Mouse (Mus musculus) midbrain, postnatal 0 days (tissue): ENCODE measurements at regions not wholly inside any gene's neighbourhood (a gene's known extent, or its start where the extent isn't known, plus 50 kb on each side); places are given as distances from the start of the nearest gene placed in this dataset.
A peak's percentile ranks its signal among the peaks of the same experiment; 100 is the strongest.

Source experiments
- ATAC-seq: fragments of 200-750 bp; cut with Nextera tagmentation; 2 replicates; pipeline ENCODE4 v1.8.0; 2017; ENCODE audit warnings: moderate number of reproducible peaks, mild to moderate bottlenecking, moderate TSS enrichment, moderate library complexity; ENCODE audit not compliant: low FRiP score
- DNase-seq: peaks from one replicate; pipeline ENCODE4 v3.0.0-alpha.2; 2015; ENCODE audit warnings: low spot score
- H3K27ac ChIP-seq: fragments of 300-500 bp; sonication (generic); 2 replicates; pipeline ENCODE4 v1.5.1; 2014; ENCODE audit warnings: low read depth, mild to moderate bottlenecking, low read length, mixed read lengths
- H3K27me3 ChIP-seq: fragments of 300-500 bp; sonication (generic); 2 replicates; pipeline ENCODE4 v1.6.1; 2014; ENCODE audit warnings: low read length, control low read depth, mixed read lengths; ENCODE audit not compliant: insufficient read depth
- H3K36me3 ChIP-seq: fragments of 300-500 bp; sonication (generic); 2 replicates; pipeline ENCODE4 v1.6.1; 2014; ENCODE audit warnings: low read length, control low read depth, mixed read lengths; ENCODE audit not compliant: insufficient read depth
- H3K4me1 ChIP-seq: fragments of 300-500 bp; sonication (generic); 2 replicates; pipeline ENCODE4 v1.6.1; 2014; ENCODE audit warnings: mild to moderate bottlenecking, control low read depth, antibody characterized with exemption, low read length, mixed read lengths; ENCODE audit not compliant: insufficient read depth
- H3K4me2 ChIP-seq: fragments of 300-500 bp; sonication (generic); 2 replicates; pipeline ENCODE4 v1.6.1; 2014; ENCODE audit warnings: low read depth, mild to moderate bottlenecking, low read length, mixed read lengths; ENCODE audit not compliant: poor library complexity, severe bottlenecking
- H3K4me3 ChIP-seq: fragments of 300-500 bp; sonication (generic); 2 replicates; pipeline ENCODE4 v1.5.1; 2014; ENCODE audit warnings: low read depth, mild to moderate bottlenecking, low read length, moderate library complexity
- H3K9ac ChIP-seq: fragments of 300-500 bp; sonication (generic); replicated peaks from 2 replicates; pipeline ENCODE4 v1.6.1; 2014; ENCODE audit warnings: mild to moderate bottlenecking, low read length, moderate library complexity, mixed read lengths; ENCODE audit not compliant: poor library complexity, severe bottlenecking
- H3K9me3 ChIP-seq: fragments of 300-500 bp; sonication (generic); 2 replicates; pipeline ENCODE4 v1.6.1; 2016; ENCODE audit warnings: low read length, control low read depth
- CTCF ChIP-seq: IDR thresholded peaks from 2 replicates; pipeline ENCODE4 v1.5.1; 2016; ENCODE audit warnings: antibody characterized with exemption, mild to moderate bottlenecking
- WGBS: fragments of 180-500 bp; shearing (Covaris S2); extraction: QIAGEN DNeasy Blood & Tissue Kit; methylation state at CpG from one replicate; pipeline ENCODE4 v1.1.7; 2014; 5-methylcytosine and 5-hydroxymethylcytosine counted together

DNA sequence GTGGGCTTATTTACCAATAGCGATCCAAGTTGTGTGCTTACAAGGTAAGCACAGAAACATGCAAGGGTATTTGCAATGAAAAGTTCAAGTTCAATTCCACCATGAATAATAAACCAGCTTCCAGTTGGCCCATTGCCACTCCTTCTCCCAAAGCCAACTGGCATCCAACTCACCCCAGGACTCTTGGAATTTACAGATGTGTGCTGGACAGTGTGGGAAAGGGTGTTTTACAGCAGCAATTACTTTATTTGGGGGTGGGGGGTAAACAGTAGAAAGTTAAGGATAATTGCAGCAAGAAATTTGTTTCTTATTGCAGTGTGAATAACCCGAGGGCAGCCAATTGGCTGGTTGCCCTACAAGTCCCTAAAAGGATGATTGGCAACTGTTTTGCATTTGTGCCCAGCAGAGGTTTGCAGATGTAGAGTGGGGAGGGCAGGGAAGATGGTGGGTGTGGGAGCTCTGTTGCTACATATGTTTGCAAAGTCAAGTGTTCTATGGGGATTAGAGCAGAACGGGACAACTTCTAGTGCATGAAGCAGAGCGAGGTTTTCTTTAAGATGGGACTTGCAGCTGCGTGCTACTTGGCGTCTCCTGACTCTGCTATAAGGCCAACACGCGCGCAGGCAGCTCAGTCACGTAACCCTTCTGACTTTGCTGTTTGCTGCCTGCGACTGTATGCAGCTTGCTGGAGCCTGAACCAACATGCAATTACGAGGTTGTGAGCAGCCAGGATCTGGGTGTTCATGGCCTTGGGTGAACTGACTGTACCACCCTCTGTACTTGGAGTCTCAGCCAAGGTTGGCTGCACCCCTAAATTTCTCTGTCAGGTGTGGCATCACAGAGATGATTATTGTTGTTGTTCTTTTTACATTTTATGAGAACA is 271.9 kb downstream of the Map2k6 start:
- H3K4me2 ChIP-seq, result no peak overlapping the region
- H3K9ac ChIP-seq, result no peak overlapping the region
- no peaks in the 10 kb centered on the region for H3K4me1 ChIP-seq
- no peaks in the 10 kb centered on the region for H3K9me3 ChIP-seq
- ATAC-seq (no peak), DNase-seq (peak; percentile 5)
- 88% methylated on average over 12 of the region's 12 CpGs for WGBS
- H3K27me3 ChIP-seq, result no peaks in the 10 kb centered on the region
- H3K36me3 ChIP-seq, result no peaks in the 10 kb centered on the region
- no peak for TF ChIP-seq CTCF
- H3K4me3 ChIP-seq, result no peak overlapping the region
- H3K27ac ChIP-seq, result no peak overlapping the region

DNA sequence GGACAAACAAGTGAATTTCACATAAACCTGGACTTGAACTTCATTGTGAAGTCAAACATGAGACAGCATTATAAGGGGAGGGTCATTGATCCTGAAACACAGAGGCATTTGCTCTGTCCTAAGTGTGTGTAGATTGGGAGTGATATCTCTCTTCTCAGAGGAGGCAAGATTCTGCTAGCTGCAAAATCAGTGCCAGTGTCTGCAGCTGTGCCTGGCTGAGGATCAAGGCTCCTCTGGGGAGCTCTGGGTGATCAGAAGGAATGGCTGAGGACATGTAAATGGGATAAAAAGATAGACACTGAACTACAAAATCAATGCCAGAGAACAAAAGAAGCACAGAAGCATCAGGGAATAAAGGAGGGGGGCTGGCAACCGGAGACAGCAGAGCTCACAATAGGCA is 274.0 kb downstream of the Map2k6 start:
- no peak overlapping the region for H3K4me3 ChIP-seq
- no peaks in the 10 kb centered on the region for H3K9me3 ChIP-seq
- ATAC-seq, result no peak
- H3K9ac ChIP-seq, result no peak overlapping the region
- H3K27me3 ChIP-seq, result no peaks in the 10 kb centered on the region
- H3K4me1 ChIP-seq, result no peaks in the 10 kb centered on the region
- DNase-seq, result no peak
- H3K27ac ChIP-seq, result no peak overlapping the region
- no peak overlapping the region for H3K4me2 ChIP-seq
- no peak for TF ChIP-seq CTCF
- WGBS, result 6% methylated on average over 1 of the region's 1 CpGs
- no peaks in the 10 kb centered on the region for H3K36me3 ChIP-seq

DNA sequence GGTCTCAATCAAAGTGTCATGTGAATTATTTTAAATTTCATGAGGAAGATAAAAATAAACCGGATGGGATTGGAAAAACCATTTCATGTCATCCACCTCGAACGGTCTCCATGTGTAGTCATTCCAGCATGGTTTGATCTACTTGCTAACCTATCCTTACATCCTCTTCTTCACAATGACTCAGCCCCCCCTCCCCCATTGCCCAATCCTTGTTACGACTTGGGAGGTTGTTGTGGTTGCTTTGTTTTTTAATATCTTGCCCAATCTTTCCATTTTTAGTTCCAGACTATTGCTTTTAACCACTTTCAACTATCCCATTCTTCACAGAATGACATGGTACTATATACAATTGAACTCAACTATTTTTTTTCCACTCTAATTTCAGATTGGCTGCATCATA is 275.0 kb upstream of the Kcnj16 start:
- DNase-seq (no peak), ATAC-seq (no peak)
- no peaks in the 10 kb centered on the region for H3K27me3 ChIP-seq
- no peak overlapping the region for H3K27ac ChIP-seq
- no peak overlapping the region for H3K4me3 ChIP-seq
- WGBS, result 88% methylated on average over 4 of the region's 4 CpGs
- H3K36me3 ChIP-seq, result no peaks in the 10 kb centered on the region
- no peak overlapping the region for H3K9ac ChIP-seq
- H3K9me3 ChIP-seq, result no peaks in the 10 kb centered on the region
- no peak overlapping the region for H3K4me2 ChIP-seq
- no peak for TF ChIP-seq CTCF
- H3K4me1 ChIP-seq, result no peaks in the 10 kb centered on the region

- Histone ChIP-seq H3K9ac (no peak overlapping the region), H3K4me1 (no peaks in the 10 kb centered on the region), H3K4me3 (no peak overlapping the region), H3K36me3 (no peaks in the 10 kb centered on the region), H3K27me3 (no peaks in the 10 kb centered on the region), H3K27ac (no peak overlapping the region), H3K9me3 (no peaks in the 10 kb centered on the region), H3K4me2 (no peak overlapping the region)
- TF ChIP-seq CTCF, result no peak
- 90% methylated on average over 6 of the region's 6 CpGs for WGBS
- DNase-seq (no peak), ATAC-seq (no peak)
Observed at GRCm38 (mm10) chr11:110697067-110697466, 270.8 kb upstream of the Kcnj16 start.

DNA sequence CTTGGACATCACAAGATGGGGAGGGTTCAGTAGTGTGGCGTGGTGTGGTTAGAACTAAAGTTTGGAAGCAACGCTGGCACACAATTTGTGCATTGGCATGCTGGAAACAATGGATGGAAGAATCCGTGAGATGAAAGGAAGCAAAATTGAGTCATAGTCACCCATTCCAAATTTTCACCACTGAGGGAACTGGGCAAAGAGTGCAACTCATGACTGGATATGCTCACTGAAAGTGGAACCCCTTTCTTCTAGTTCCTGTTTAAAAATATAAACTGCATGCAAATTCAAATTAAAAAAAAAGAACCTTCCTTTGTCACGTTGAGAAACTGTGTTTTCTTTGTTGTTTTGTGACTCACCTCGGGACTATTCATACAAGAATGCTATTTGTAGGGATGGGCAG is 269.5 kb upstream of the Kcnj16 start:
- no peaks in the 10 kb centered on the region for H3K9me3 ChIP-seq
- H3K27me3 ChIP-seq, result no peaks in the 10 kb centered on the region
- no peak overlapping the region for H3K27ac ChIP-seq
- no peak overlapping the region for H3K4me3 ChIP-seq
- H3K9ac ChIP-seq, result no peak overlapping the region
- no peaks in the 10 kb centered on the region for H3K36me3 ChIP-seq
- ATAC-seq (no peak), DNase-seq (no peak)
- WGBS, result 80% methylated on average over 5 of the region's 5 CpGs
- no peak for TF ChIP-seq CTCF
- no peak overlapping the region for H3K4me2 ChIP-seq
- H3K4me1 ChIP-seq, result no peaks in the 10 kb centered on the region

GRCm38 (mm10) chr11:110700976-110701375 is 266.9 kb upstream of the Kcnj16 start:
- Histone ChIP-seq H3K27me3 (no peaks in the 10 kb centered on the region), H3K27ac (no peak overlapping the region), H3K36me3 (no peaks in the 10 kb centered on the region), H3K4me3 (no peak overlapping the region), H3K9ac (no peak overlapping the region), H3K4me1 (no peaks in the 10 kb centered on the region), H3K4me2 (no peak overlapping the region), H3K9me3 (no peaks in the 10 kb centered on the region)
- TF ChIP-seq CTCF, result no peak
- 95% methylated on average over 2 of the region's 2 CpGs for WGBS
- no peak for ATAC-seq
- DNase-seq, result no peak
